Mouse (Mus musculus) left cerebral cortex, adult 2 months (tissue): ENCODE data around the gene Osbpl5. TPM values are rescaled to one million over a fixed set of nuclear protein-coding genes. Genes with fewer than 3 reads are reported as not detected.
"Not testable (repeated sequence)": the region's sequence is repeated elsewhere in the genome, so short reads cannot be mapped to it uniquely, and the experiment has no call there.

Source experiments
- DNase-seq, 2 experiments: peaks; one replicate each; pipeline ENCODE4 v3.0.0; 2021 to 2022; ENCODE audit warnings: low spot score in 2 of 2, mixed read lengths in 1 of 2; ENCODE audit errors: extremely low spot score in 1 of 2
- H3K27ac ChIP-seq: fragments of 200-600 bp; 2 replicates; pipeline ENCODE4 v1.8.1; 2022
- H3K4me3 ChIP-seq: fragments of 200-600 bp; 2 replicates; pipeline ENCODE4 v1.8.1; 2022
- CTCF ChIP-seq: fragments of 200-600 bp; IDR thresholded peaks from 2 replicates; pipeline ENCODE4 v1.8.1; 2022; ENCODE audit warnings: antibody characterized with exemption, mild to moderate bottlenecking, moderate library complexity
- intact Hi-C: fragments of 180-260 bp; cut with DNase I; formaldehyde crosslinking; loops from one replicate; pipeline ENCODE4 v1.15.1; 2025
- microRNA-seq, 2 experiments: library from miRNA; unstranded; fragments of <30 nt; microRNA quantifications; one replicate each; pipeline ENCODE4 v1.2.0; 2021
- total RNA-seq, 2 experiments: library from RNA; stranded (reverse); gene quantifications; 2 replicates each; pipeline ENCODE4 v1.2.3; 2021

Osbpl5 gene
- total RNA-seq, 2 experiments from 2014 or later = 37.6 to 40.9 TPM

DNA sequence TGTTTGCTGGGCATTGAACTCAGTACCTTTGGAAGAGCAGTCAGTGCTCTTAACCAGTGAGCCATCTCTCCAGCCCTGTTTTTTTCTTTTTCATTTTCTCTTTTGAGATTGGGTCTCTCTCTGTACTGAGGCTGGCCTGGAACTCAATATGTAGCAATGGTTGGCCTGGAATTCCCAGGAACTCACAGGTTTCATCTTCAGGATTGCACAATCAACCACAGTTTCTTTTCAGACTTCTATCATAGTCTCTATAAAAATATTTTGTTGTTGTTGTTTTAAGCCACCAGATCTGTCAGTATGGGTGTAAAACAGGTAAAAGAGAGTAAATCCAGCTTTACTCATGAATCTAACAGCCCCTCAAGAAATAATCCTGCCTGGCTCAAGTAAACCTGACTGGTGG is 96.0 kb downstream of the Osbpl5 start:
- DNase-seq = no peak
- Histone ChIP-seq H3K4me3 (no peak overlapping the region), H3K27ac (no peak overlapping the region)
- intact Hi-C loops = loop anchor here (5.0 kb wide), 1 partner anchor 48 kb away; no protein-coding TSS in a partner anchor
- TF ChIP-seq CTCF = no peak

DNA sequence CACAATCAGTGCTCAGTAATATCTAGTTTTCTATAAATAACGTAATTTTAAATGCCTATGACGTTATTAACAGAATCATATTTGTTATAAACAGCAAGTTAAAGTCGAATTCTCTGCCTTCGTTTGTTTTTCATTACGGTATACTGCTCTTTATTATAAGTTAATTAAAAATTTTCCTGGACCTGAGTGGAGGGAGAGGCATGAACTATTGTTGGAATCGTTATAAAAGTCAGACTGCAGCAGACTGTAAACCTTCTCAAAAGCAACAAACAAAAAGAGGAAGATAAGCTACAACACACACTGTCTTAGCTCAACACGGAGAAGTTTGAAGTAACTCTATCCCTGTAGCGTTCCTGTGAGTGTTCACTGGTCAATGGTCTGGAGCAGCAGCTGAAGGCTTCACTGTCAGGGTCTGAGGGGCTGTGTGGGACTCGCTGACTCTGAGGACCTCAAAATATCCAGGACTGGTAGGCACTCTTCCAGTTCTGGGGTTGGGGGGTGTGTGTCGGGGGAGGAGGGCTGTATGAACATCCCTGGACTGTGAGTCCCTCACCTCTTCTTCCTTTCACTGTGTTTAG is 106.9 kb downstream of the Osbpl5 start:
- peak overlapping the region; percentile 65 for H3K4me3 ChIP-seq
- not testable (repeated sequence) for DNase-seq, H3K27ac ChIP-seq
- intact Hi-C loops = loop anchor here (1.0 kb wide), 1 partner anchor 33 kb away; no protein-coding TSS in a partner anchor

DNA sequence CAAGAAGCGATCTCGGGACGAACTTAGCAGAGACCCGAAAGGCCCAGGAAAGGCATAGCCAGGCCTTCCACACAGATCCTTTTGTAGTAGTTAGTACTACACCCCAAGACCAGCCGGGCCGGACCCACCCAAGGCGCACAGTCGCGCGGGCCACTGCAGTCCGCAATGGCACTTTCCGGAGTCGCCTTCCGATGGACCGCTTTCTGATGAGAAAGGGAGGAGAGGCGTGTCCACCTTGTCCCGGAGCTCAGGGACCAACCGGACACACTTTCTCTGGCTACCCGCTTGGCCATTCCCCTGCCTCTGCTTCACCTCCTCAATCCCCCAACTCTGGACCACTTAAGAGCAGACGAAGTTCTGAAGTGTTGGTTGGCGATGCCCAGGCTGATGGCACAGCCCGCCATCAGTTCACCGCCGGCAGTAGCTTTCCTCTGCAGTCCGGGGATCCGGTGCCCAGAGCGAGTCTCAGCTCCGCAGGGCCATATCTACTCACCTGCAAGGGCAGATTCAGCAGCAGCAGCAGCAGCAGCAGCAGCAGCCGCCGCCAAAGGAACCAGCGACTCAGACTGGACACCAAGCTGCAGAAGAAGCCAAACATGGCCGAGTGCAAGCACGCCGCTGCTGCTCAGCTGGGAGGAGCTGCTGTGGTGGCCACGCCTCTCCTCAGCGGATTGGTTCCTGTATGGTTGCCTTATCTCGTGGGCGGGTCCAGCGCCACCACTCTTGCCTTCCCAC is 107.6 kb downstream of the Osbpl5 start, which contains the start of gene Tnfrsf22:
Tnfrsf22 (minus strand) TSS at position 628 of the 735 bp plus-strand sequence.
- no peak within 1 kb of the TSS for H3K27ac ChIP-seq
- intact Hi-C loops = loop anchor here (1.0 kb wide), 1 partner anchor 34 kb away; no protein-coding TSS in a partner anchor
- peak within 1 kb of the TSS; percentile 65 for H3K4me3 ChIP-seq
- no peak for TF ChIP-seq CTCF
- DNase-seq = peak; percentile 64 to 75

DNA sequence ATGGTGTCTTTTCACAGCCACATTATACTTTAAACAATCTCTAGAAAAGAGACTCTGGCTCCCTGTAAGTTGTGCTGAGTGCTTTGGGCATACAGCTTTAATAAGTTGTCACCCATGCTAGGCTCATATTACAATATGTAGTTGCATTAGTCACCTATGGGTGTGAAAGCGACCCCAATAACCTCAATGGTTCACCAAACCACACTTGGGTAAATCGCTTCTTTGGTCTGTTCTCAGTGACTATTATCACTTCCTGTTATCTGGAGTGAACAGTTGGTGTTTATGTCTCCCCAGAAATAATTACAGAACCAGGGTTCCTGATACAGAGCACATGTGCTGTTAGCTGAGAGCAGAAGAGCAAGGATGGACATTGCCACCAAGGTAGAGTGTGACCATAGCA is 112.8 kb downstream of the Osbpl5 start:
- not testable (repeated sequence) for H3K27ac ChIP-seq, H3K4me3 ChIP-seq, DNase-seq
- intact Hi-C loops = loop anchor here (2.0 kb wide), 1 partner anchor 37 kb away; no protein-coding TSS in a partner anchor

Small RNA genes lying within 50 kb of the gene (microRNA-seq; reads per million reads assigned to microRNA genes)
- 0 reads per million in 2 experiments for gene Gm22064

Other genes starting within 250 kb of the Osbpl5 start
- gene Nap1l4, start 207.9 kb downstream of the Osbpl5 start, total RNA-seq = 100 to 1,000 TPM; 112 to 117 TPM
- gene Cars, start 156.9 kb downstream of the Osbpl5 start, total RNA-seq = 10 to 100 TPM; 59.5 to 68.2 TPM
- gene Tnfrsf26, start 128.3 kb downstream of the Osbpl5 start, total RNA-seq = not detected
- gene Tnfrsf22, start 107.3 kb downstream of the Osbpl5 start, total RNA-seq = 1 to 10 TPM; 1.5 to 1.9 TPM
- gene Tnfrsf23, start 71.1 kb downstream of the Osbpl5 start, total RNA-seq = 1 to 10 TPM; 1.2 to 2.3 TPM
- gene Mrgprg, start 10.0 kb upstream of the Osbpl5 start, total RNA-seq = not detected
- gene Mrgpre, start 27.5 kb upstream of the Osbpl5 start, total RNA-seq = 1 to 10 TPM; 5.5 to 7.0 TPM
- 1 to 10 TPM; 6.4 to 7.1 TPM for gene Nadsyn1, start 65.9 kb upstream of the Osbpl5 start, total RNA-seq
- 10 to 100 TPM; 31.6 to 36.1 TPM for gene Dhcr7, start 66.2 kb upstream of the Osbpl5 start, total RNA-seq
- not detected for gene Gm498, start 109.9 kb upstream of the Osbpl5 start, total RNA-seq
- 100 to 1,000 TPM; 163 to 170 TPM for gene Shank2, start 244.9 kb upstream of the Osbpl5 start, total RNA-seq